Mouse (Mus musculus) stomach, embryonic 16.5 days (tissue): ENCODE data around the gene Tmem144. TPM values are rescaled to one million over a fixed set of nuclear protein-coding genes. Genes with fewer than 3 reads are reported as not detected.
"Not testable (repeated sequence)": the region's sequence is repeated elsewhere in the genome, so short reads cannot be mapped to it uniquely, and the experiment has no call there.

ENCODE experiments used
- ATAC-seq: fragments of 200-750 bp; cut with Nextera tagmentation; 2 replicates; pipeline ENCODE4 v1.8.0; 2017; ENCODE audit warnings: moderate number of reproducible peaks, moderate TSS enrichment; ENCODE audit not compliant: insufficient read depth, low FRiP score
- H3K27ac ChIP-seq: fragments of 300-500 bp; sonication (generic); 2 replicates; pipeline ENCODE4 v1.5.1; 2014; ENCODE audit warnings: low read length
- H3K27me3 ChIP-seq: fragments of 300-500 bp; sonication (generic); 2 replicates; pipeline ENCODE4 v1.6.1; 2014; ENCODE audit warnings: low read length, control low read depth, mixed read lengths; ENCODE audit not compliant: control insufficient read depth, insufficient read depth
- H3K36me3 ChIP-seq: fragments of 300-500 bp; sonication (generic); 2 replicates; pipeline ENCODE4 v1.6.1; 2014; ENCODE audit warnings: low read length; ENCODE audit not compliant: control insufficient read depth, insufficient read depth
- H3K4me1 ChIP-seq: fragments of 300-500 bp; sonication (generic); 2 replicates; pipeline ENCODE4 v1.6.1; 2014; ENCODE audit warnings: low read length, control low read depth, mixed read lengths; ENCODE audit not compliant: control insufficient read depth, insufficient read depth
- H3K4me2 ChIP-seq: fragments of 300-500 bp; sonication (generic); 2 replicates; pipeline ENCODE4 v1.6.1; 2014; ENCODE audit warnings: low read depth, low read length, mixed read lengths
- H3K4me3 ChIP-seq: fragments of 300-500 bp; sonication (generic); replicated peaks from 2 replicates; pipeline ENCODE4 v1.5.1; 2014; ENCODE audit warnings: mild to moderate bottlenecking, low read length
- H3K9ac ChIP-seq: fragments of 300-500 bp; sonication (generic); 2 replicates; pipeline ENCODE4 v1.6.1; 2014; ENCODE audit warnings: low read length
- H3K9me3 ChIP-seq: fragments of 300-500 bp; sonication (generic); replicated peaks from 2 replicates; pipeline ENCODE4 v1.6.1; 2016; ENCODE audit warnings: low read length, control low read depth; ENCODE audit not compliant: control insufficient read depth
- WGBS: fragments of 180-500 bp; shearing (Covaris S2); extraction: QIAGEN DNeasy Blood & Tissue Kit; methylation state at CpG from one replicate; pipeline ENCODE4 v1.1.7; 2014; 5-methylcytosine and 5-hydroxymethylcytosine counted together
- polyA plus RNA-seq: library from polyadenylated mRNA; unstranded; fragments of >200 nt; fragmentation: Nextera tagmentation; extraction: Ambion mirVana; gene quantifications from 2 replicates; pipeline ENCODE4 v1.2.1, GENCODE M21; 2015

Tmem144 gene
- polyA plus RNA-seq, 1 experiment from 2014 or later, result 3.8 TPM

DNA sequence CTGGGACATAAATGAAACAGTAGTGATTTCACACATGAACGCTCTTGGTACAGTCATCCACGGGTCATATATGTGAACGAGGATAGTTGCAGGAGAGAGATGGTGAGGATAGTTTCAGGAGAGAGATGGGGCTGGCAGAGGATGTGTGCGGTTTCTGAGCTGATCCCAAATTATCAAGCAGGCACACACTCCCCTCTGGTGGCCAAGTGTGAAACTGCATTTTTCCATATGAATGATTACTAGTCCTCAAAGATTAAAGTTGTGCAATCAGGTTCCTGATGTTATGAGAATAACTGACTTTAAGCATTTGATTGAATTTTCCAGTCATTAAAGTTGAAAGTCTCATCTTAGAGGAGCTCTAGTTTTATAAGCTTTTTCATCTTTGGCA lies 43.4 kb downstream of the Tmem144 start:
- H3K4me2 ChIP-seq, result no peak overlapping the region
- H3K9ac ChIP-seq, result no peak overlapping the region
- no peak overlapping the region for H3K27ac ChIP-seq
- no peak overlapping the region for H3K4me3 ChIP-seq
- no peak for ATAC-seq
- H3K9me3 ChIP-seq, result no peaks in the 10 kb centered on the region
- H3K4me1 ChIP-seq, result no peaks in the 10 kb centered on the region
- WGBS, result 14% methylated on average over 4 of the region's 4 CpGs
- H3K27me3 ChIP-seq, result no peaks in the 10 kb centered on the region
- H3K36me3 ChIP-seq, result no peaks in the 10 kb centered on the region

DNA sequence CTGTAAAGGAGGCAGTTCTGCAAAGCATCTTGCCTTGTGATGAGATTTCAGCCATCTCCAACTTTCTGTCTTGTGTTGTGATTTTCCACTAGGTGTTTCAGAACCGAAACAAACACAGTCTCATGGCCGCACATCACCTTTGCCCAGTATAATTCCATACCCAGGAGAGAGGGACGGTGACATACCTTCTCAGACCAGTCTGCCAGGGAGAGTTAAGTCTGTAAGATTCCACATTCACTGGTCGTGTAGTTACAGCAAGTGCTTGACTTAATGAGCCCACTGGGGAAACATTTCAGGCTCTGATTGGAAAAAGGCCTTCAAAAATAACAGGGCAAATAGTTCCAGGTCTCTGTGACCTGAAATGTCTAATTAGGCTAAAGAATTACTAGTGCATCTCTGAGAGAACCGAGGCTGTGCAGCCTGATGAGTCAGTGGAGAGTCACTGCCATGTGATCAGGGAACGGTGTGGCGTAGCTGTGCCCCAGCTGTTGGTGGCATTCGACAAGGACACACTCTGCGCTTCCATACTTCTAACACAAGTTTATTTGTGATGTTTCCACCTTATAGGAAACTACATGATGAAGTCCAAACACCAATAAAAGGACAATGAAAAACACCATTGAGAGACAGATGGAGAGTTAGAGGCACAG lies 43.9 kb downstream of the Tmem144 start:
- Histone ChIP-seq H3K4me1 (no peaks in the 10 kb centered on the region), H3K9ac (no peak overlapping the region), H3K36me3 (no peaks in the 10 kb centered on the region), H3K9me3 (no peaks in the 10 kb centered on the region), H3K4me3 (no peak overlapping the region), H3K27ac (no peak overlapping the region), H3K27me3 (no peaks in the 10 kb centered on the region), H3K4me2 (no peak overlapping the region)
- no peak for ATAC-seq
- 77% methylated on average over 9 of the region's 9 CpGs for WGBS

DNA sequence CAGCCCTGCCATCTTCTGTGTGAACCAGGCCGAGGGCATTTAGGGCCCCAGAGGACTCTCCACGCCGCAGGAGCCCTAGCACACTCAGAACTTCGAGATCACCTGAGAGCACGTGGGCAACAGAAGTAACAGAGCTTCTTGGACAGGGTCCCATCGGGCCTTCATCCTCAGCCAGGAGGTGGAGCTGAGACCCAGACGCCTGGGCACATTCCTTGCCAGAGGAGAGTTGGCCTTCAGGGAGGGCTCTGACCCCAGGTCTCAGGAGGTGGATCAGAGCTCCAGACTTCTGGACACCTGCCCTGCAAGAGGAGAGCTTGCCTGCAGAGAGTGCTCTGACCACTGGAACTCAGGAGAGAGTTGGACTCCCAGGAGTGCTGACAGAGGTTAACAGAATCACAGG lies 51.8 kb downstream of the Tmem144 start:
- not testable (repeated sequence) for H3K4me3 ChIP-seq, H3K9me3 ChIP-seq, H3K27me3 ChIP-seq, H3K4me1 ChIP-seq, H3K9ac ChIP-seq, H3K36me3 ChIP-seq, H3K4me2 ChIP-seq, H3K27ac ChIP-seq, ATAC-seq
- 78% methylated on average over 7 of the region's 7 CpGs for WGBS

DNA sequence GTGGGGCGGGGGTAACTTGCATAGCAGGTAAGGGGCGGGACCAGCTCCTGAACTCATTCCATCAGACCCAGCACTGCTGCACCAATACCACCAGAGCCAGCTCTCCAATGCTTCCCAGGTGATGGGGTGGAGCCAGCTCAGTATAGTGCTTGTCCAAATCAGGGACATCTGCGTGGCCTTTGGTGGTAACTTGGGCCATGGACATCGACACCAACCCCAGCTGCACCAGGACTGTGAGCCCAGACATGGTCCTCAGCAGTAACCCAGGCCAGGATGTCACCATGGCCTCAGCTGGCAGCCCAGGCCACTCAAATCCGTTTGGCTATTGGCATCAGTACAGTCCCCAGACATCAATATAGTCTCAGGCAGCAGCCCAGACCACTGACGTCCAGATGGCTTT lies 60.3 kb downstream of the Tmem144 start:
- no peaks in the 10 kb centered on the region for H3K27me3 ChIP-seq
- no peak overlapping the region for H3K4me3 ChIP-seq
- 84% methylated on average over 6 of the region's 6 CpGs for WGBS
- H3K4me2 ChIP-seq, result no peak overlapping the region
- no peak overlapping the region for H3K9ac ChIP-seq
- H3K9me3 ChIP-seq, result 0 out of 2 replicates have a peak, but pooled peaks cover under 1% of the 10 kb centered on the region
- H3K27ac ChIP-seq, result no peak overlapping the region
- no peaks in the 10 kb centered on the region for H3K4me1 ChIP-seq
- no peaks in the 10 kb centered on the region for H3K36me3 ChIP-seq
- no peak for ATAC-seq

DNA sequence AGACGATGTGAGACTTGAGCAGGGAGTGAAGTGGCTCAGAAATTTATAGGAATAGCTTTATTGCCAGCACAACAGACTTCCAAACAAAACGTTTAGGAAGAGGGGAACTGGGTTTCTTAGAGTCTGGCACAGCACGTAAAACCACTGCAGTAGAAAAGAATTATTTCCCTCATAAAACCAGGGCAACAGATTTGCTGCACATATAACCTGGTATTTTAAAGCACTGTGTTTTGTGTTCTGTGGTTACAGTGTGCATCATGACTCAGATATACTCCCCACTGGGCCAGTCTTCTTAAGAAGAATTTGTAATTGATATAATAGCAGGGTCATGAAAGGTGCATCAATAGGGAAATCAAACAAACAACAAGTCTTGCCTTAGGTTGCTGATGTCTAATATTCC lies 62.2 kb downstream of the Tmem144 start:
- no peaks in the 10 kb centered on the region for H3K36me3 ChIP-seq
- no peak overlapping the region for H3K4me3 ChIP-seq
- H3K27ac ChIP-seq, result no peak overlapping the region
- no peaks in the 10 kb centered on the region for H3K4me1 ChIP-seq
- WGBS, result 57% methylated on average over 3 of the region's 3 CpGs
- H3K27me3 ChIP-seq, result no peaks in the 10 kb centered on the region
- H3K4me2 ChIP-seq, result no peak overlapping the region
- ATAC-seq, result no peak
- no peak overlapping the region for H3K9ac ChIP-seq
- peaks cover 3% of the 10 kb centered on the region; the same call in 1 of the 2 replicates for H3K9me3 ChIP-seq

DNA sequence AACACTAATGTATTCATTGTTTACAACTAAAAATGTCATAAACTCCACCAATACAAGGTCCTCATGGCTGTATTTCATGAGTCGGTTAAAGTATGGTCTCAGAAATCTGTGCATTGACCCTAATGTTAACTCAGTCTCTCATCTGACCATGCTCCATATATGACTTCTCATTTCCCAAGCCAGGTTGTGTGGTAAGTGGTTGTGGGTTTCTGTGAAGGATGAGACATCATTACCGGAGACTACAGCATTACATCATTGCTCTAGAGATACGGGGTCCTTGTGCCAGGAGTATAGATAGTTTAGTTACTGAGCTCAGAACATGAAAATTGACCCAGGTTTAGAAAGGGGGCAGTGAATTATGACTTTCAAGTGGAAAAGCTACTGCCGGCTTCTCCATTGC lies 63.0 kb downstream of the Tmem144 start:
- Histone ChIP-seq H3K9ac (no peak overlapping the region), H3K4me2 (no peak overlapping the region), H3K36me3 (no peaks in the 10 kb centered on the region), H3K27ac (no peak overlapping the region), H3K4me1 (no peaks in the 10 kb centered on the region), H3K27me3 (no peaks in the 10 kb centered on the region), H3K9me3 (peaks cover 3% of the 10 kb centered on the region; the same call in 1 of the 2 replicates), H3K4me3 (no peak overlapping the region)
- WGBS, result 59% methylated on average over 4 of the region's 4 CpGs
- no peak for ATAC-seq

DNA sequence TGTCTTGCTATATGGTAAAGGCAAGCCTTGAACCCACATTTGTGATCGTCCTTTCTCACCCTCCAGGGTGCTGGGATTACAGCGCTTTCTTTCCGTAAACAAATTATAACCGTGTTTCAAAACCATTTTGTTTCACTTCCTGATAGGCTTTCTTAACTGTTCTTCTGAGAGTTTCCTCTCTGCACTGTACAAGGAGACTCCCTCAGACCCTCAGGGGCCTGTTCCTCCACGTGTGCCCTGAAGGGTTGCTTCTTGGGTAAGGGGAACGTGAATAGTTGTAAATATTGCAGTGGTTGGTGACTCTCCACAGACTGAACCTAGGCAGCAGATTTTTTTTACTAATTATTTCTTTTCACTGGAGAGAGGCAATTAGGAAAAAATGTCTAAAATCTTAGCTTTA lies 63.6 kb downstream of the Tmem144 start:
- peaks cover 3% of the 10 kb centered on the region; the same call in 1 of the 2 replicates for H3K9me3 ChIP-seq
- no peak overlapping the region for H3K4me3 ChIP-seq
- no peaks in the 10 kb centered on the region for H3K27me3 ChIP-seq
- no peak overlapping the region for H3K27ac ChIP-seq
- no peak overlapping the region for H3K9ac ChIP-seq
- no peak overlapping the region for H3K4me2 ChIP-seq
- no peak for ATAC-seq
- H3K36me3 ChIP-seq, result no peaks in the 10 kb centered on the region
- WGBS, result 57% methylated on average over 6 of the region's 6 CpGs
- peaks cover 4% of the 10 kb centered on the region; the same call in 1 of the 2 replicates for H3K4me1 ChIP-seq

DNA sequence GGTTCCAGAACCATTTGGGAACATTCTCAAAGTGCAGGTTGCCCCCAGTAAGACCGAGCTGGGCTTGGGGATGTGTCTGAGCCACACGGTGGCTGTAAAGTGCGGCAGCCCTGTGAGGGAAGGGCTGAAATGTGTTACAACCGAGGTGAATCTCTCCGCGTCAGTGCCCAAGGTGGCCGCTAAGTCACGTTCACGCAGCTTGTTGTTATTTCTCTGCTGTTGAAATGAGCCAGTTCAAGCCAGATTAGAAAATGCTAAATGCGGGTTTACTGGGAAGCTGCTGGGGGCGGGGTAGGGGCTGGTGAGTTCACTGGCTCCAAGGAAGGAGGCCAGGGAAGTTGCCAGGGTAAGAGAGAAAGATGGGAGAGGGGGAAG lies 68.2 kb downstream of the Tmem144 start:
- no peak overlapping the region for H3K27ac ChIP-seq
- peaks cover 7% of the 10 kb centered on the region; the same call in 1 of the 2 replicates for H3K4me1 ChIP-seq
- H3K4me2 ChIP-seq, result peak overlapping the region; percentile 39
- no peaks in the 10 kb centered on the region for H3K27me3 ChIP-seq
- H3K4me3 ChIP-seq, result peak overlapping the region; percentile 15; the same call in 1 of the 2 replicates
- ATAC-seq, result no peak
- no peak overlapping the region for H3K9ac ChIP-seq
- H3K36me3 ChIP-seq, result no peaks in the 10 kb centered on the region
- peaks cover 3% of the 10 kb centered on the region; the same call in 1 of the 2 replicates for H3K9me3 ChIP-seq
- 11% methylated on average over 11 of the region's 11 CpGs for WGBS

DNA sequence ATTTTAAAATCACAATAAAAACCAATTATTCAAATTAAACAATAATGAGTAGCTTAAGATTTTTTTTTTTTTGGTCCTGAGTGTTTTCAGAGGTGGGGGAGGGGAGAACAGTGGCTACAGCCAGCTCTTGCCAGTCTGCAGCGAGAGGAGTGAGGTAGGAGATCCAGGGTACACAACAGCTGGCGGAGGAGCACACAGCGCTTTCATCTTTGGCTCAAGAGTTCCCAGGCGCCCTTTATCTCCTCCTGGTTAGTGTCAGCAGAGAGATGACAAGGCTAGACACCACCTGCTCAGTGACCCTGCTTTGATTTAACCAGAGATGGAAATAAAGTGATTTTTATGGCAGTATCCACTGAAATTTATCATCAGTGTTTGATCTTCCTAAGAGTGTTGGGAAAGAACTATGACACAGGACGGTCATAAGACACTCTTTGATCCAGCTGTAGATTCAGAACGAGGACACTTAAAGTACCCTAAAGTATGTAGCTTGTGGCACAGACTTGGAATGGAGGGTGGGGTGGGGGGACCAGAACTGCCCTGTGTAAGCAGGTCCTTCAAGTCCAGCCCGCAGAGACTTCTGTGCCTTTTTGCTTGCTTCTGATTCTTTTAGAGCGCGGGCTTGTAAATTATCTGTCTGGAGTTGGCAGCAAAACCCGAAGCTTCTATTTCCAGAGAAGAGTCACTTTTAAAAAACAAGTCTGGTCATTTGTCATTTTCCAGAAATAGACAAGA lies 68.8 kb downstream of the Tmem144 start:
- H3K4me2 ChIP-seq, result peak overlapping the region; percentile 39
- H3K4me3 ChIP-seq, result peak overlapping the region; percentile 15; the same call in 1 of the 2 replicates
- H3K4me1 ChIP-seq, result peaks cover 7% of the 10 kb centered on the region; the same call in 1 of the 2 replicates
- ATAC-seq, result no peak
- peaks cover 3% of the 10 kb centered on the region; the same call in 1 of the 2 replicates for H3K9me3 ChIP-seq
- 24% methylated on average over 10 of the region's 10 CpGs for WGBS
- no peak overlapping the region for H3K27ac ChIP-seq
- no peaks in the 10 kb centered on the region for H3K36me3 ChIP-seq
- H3K9ac ChIP-seq, result no peak overlapping the region
- no peaks in the 10 kb centered on the region for H3K27me3 ChIP-seq
